19 mouse cellular contexts compared by ENCODE assay signal in the genomic region with DNA sequence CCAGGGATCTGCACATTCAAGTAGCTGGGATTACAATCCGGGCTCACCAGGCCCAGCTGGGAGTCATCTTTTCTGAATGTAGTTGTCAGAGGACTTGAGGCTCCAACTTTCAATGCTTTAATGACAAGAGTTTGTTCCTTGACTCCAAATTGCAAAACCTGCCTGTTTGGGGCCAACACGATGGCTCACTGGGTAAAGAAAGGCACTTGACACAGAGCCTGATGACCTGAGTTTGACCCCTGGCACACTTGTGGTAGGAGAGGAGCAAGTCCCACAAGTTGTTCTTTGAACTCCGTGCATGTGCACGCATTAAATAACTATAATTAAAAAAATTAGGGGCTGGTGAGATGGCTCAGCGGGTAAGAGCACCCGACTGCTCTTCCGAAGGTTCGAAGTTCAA. TPM values are rescaled to one million over a fixed set of nuclear protein-coding genes. Genes with fewer than 3 reads are reported as not detected.
A peak's percentile ranks its signal among the peaks of the same experiment; 100 is the strongest.
DNase-seq lines count a peak whose midpoint lies in the region; ATAC-seq and TF ChIP-seq lines count a peak whose summit lies in the region.
"Had no signal": no experiment of that assay in that cellular context is flagged by ENCODE, and none has a peak within 500 bp of the region (broad histone marks: within the 10 kb centered on the region; RNA-seq: fewer than 3 reads in every experiment).

No protein-coding gene starts in this region.

- peaks cover 17% of the 10 kb centered on the region for H3K36me3 ChIP-seq in liver, adult 2 months (ENCODE audit: control insufficient read depth, insufficient read depth, low read length)
- H3K36me3 ChIP-seq in liver, postnatal 0 days (replicated peaks; ENCODE audit: insufficient read depth, low read length): peaks cover 13% of the 10 kb centered on the region
- H3K36me3 ChIP-seq in forebrain, embryonic 10.5 days (replicated peaks): peaks cover 27% of the 10 kb centered on the region

- H3K4me2 ChIP-seq in liver, postnatal 0 days (ENCODE audit: low read depth, low read length): no peak overlapping the region
- H3K4me2 ChIP-seq: heart, embryonic 12.5 days; hindbrain, embryonic 14.5 days; intestine, embryonic 15.5 days had no signal

- peak; percentile 52 for DNase-seq in adrenal gland, postnatal 14 days
- DNase-seq in adrenal gland, adult 18-20 months (ENCODE audit: low spot score in 2 of 2): no peak
- DNase-seq in liver, adult 2 months (ENCODE audit: extremely low read depth, low read depth, low spot score): peak; percentile 84
- no peak for DNase-seq in liver, postnatal 0 days
- DNase-seq in R1 (ENCODE audit: low read depth, low spot score): peak; percentile 47
- no peak for DNase-seq in forebrain, embryonic 10.5 days (ENCODE audit: extremely low spot score, low spot score)
- DNase-seq in urinary bladder, postnatal 4 days (ENCODE audit: low spot score in 2 of 2): no peak
- DNase-seq: adrenal gland, adult 2 months; cerebellum, adult 2 months; cerebellum, postnatal 10 days; gastrocnemius, postnatal 10 days; heart, adult 2 months had no signal

- H3K4me1 ChIP-seq in liver, adult 2 months (ENCODE audit: control insufficient read depth, insufficient read depth, low read length): peaks cover 1% of the 10 kb centered on the region; the same call in 1 of the 2 replicates
- H3K4me1 ChIP-seq in liver, postnatal 0 days (ENCODE audit: insufficient read depth): 0 out of 2 replicates have a peak, but pooled peaks cover 11% of the 10 kb centered on the region
- H3K4me1 ChIP-seq in forebrain, embryonic 10.5 days: peaks cover 32% of the 10 kb centered on the region

- H3K9ac ChIP-seq in liver, adult 2 months (ENCODE audit: low read depth, low read length): no peak overlapping the region
- H3K9ac ChIP-seq in liver, postnatal 0 days (replicated peaks): no peak overlapping the region
- H3K9ac ChIP-seq: heart, embryonic 12.5 days; hindbrain, embryonic 14.5 days; intestine, embryonic 15.5 days had no signal

- TF ChIP-seq CTCF in liver, adult 2 months (IDR thresholded peaks at IDR 0.05; ENCODE audit: low read depth, low read length): no peak
- TF ChIP-seq CTCF in liver, postnatal 0 days (IDR thresholded peaks at IDR 0.05; ENCODE audit: low read depth): no peak

- no peaks in the 10 kb centered on the region for H3K27me3 ChIP-seq in liver, adult 2 months (ENCODE audit: control insufficient read depth, insufficient read depth, low read length)
- no peaks in the 10 kb centered on the region for H3K27me3 ChIP-seq in liver, postnatal 0 days (ENCODE audit: insufficient read depth, low read length)
- H3K27me3 ChIP-seq in forebrain, embryonic 10.5 days (ENCODE audit: poor library complexity, severe bottlenecking): no peaks in the 10 kb centered on the region
- H3K27me3 ChIP-seq: heart, embryonic 12.5 days; intestine, embryonic 15.5 days had no signal

- no peak for ATAC-seq in liver, postnatal 0 days
- ATAC-seq: forebrain, embryonic 14.5 days; intestine, embryonic 15.5 days had no signal

- H3K27ac ChIP-seq in liver, adult 2 months (replicated peaks; ENCODE audit: insufficient read depth, low read depth, low read length): no peak overlapping the region
- H3K27ac ChIP-seq in liver, postnatal 0 days (ENCODE audit: low read depth): no peak overlapping the region
- no peak overlapping the region for H3K27ac ChIP-seq in forebrain, embryonic 10.5 days
- H3K27ac ChIP-seq: embryonic facial prominence, embryonic 10.5 days; heart, adult 2 months; hindbrain, embryonic 14.5 days; intestine, embryonic 15.5 days had no signal

- no peak for TF ChIP-seq POLR2A in liver, adult 2 months (IDR thresholded peaks at IDR 0.05; ENCODE audit: extremely low read depth, insufficient read depth, low read length)

- no peaks in the 10 kb centered on the region for H3K9me3 ChIP-seq in liver, postnatal 0 days (ENCODE audit: low read length)
- H3K9me3 ChIP-seq in forebrain, embryonic 10.5 days: no peaks in the 10 kb centered on the region
- H3K9me3 ChIP-seq: G1E; hindbrain, embryonic 10.5 days; intestine, embryonic 15.5 days had no signal

- no peak for TF ChIP-seq EP300 in liver, postnatal 0 days (IDR thresholded peaks at IDR 0.05; ENCODE audit: low read depth)

- H3K79me2 ChIP-seq in liver, adult 2 months (ENCODE audit: control insufficient read depth, insufficient read depth, low read length): no peaks in the 10 kb centered on the region

- H3K4me3 ChIP-seq in liver, adult 2 months (ENCODE audit: insufficient read depth, low read depth, low read length): no peak overlapping the region
- H3K4me3 ChIP-seq in liver, postnatal 0 days (ENCODE audit: low read depth, low read length): no peak overlapping the region
- H3K4me3 ChIP-seq in forebrain, embryonic 10.5 days: no peak overlapping the region
- H3K4me3 ChIP-seq: embryonic facial prominence, embryonic 10.5 days; heart, adult 2 months; heart, embryonic 12.5 days; hindbrain, embryonic 10.5 days; intestine, embryonic 15.5 days had no signal

- WGBS in liver, adult 2 months: 74% methylated on average over 8 of the region's 8 CpGs
- WGBS in liver, postnatal 0 days (ENCODE audit: insufficient replicate concordance): 84% methylated on average over 8 of the region's 8 CpGs
- WGBS in forebrain, embryonic 10.5 days: 91% methylated on average over 8 of the region's 8 CpGs

RNA-seq across cellular contexts. Expression of a gene that starts 9.2 kb away (rescaled TPM):
- 4.0 and 11.8 TPM in 2 replicates for total RNA-seq in adrenal gland, postnatal 14 days (2021)
- total RNA-seq in adrenal gland, adult 18-20 months (2021): 1 to 10 TPM; 1.8 to 4.5 TPM
- 1.1 and 2.6 TPM in 2 replicates for total RNA-seq in liver, adult 2 months (2014; rRNA removed)
- 1.4 and 2.3 TPM in 2 replicates for polyA plus RNA-seq in liver, adult 2 months (2012; rRNA removed)
- polyA plus RNA-seq in liver, postnatal 0 days (2015; fragmentation: Nextera tagmentation; extraction: Ambion mirVana): 8.2 and 9.4 TPM in 2 replicates
- polyA plus RNA-seq in forebrain, embryonic 10.5 days (2016; fragmentation: Nextera tagmentation; extraction: Ambion mirVana): 0.97 and 1.0 TPM in 2 replicates

RNA-seq across cellular contexts. Expression of a gene that starts 16.7 kb away (rescaled TPM):
- 37.6 and 47.5 TPM in 2 replicates for total RNA-seq in adrenal gland, postnatal 14 days (2021)
- 10 to 100 TPM; 41.7 to 60.2 TPM for total RNA-seq in adrenal gland, adult 18-20 months (2021)
- total RNA-seq in liver, adult 2 months (2014; rRNA removed): 16.5 and 18.6 TPM in 2 replicates
- 43.7 and 49.6 TPM in 2 replicates for polyA plus RNA-seq in liver, adult 2 months (2012; rRNA removed)
- polyA plus RNA-seq in liver, postnatal 0 days (2015; fragmentation: Nextera tagmentation; extraction: Ambion mirVana): 33.9 and 34.9 TPM in 2 replicates
- 99.5 and 107 TPM in 2 replicates for polyA plus RNA-seq in forebrain, embryonic 10.5 days (2016; fragmentation: Nextera tagmentation; extraction: Ambion mirVana)

RNA-seq across cellular contexts. Expression of a gene that starts 54.2 kb away (rescaled TPM):
- total RNA-seq in adrenal gland, postnatal 14 days (2021): 73.6 and 75.8 TPM in 2 replicates
- 10 to 100 TPM; 61.3 to 65.6 TPM for total RNA-seq in adrenal gland, adult 18-20 months (2021)
- total RNA-seq in liver, adult 2 months (2014; rRNA removed): 11.2 and 12.6 TPM in 2 replicates
- 2.5 and 2.6 TPM in 2 replicates for polyA plus RNA-seq in liver, adult 2 months (2012; rRNA removed)
- 5.6 and 6.1 TPM in 2 replicates for polyA plus RNA-seq in liver, postnatal 0 days (2015; fragmentation: Nextera tagmentation; extraction: Ambion mirVana)
- 16.9 and 18.7 TPM in 2 replicates for polyA plus RNA-seq in forebrain, embryonic 10.5 days (2016; fragmentation: Nextera tagmentation; extraction: Ambion mirVana)

Comparison
In these comparisons a context has a peak if more than half of its experiments do, and no peak if none do; other contexts are left out.
1. DNase-seq: peak in adrenal gland, postnatal 14 days (single experiment), liver, adult 2 months (single experiment) and R1 (single experiment); none in adrenal gland, adult 18-20 months (0 of 2), liver, postnatal 0 days (single experiment), forebrain, embryonic 10.5 days (single experiment) and urinary bladder, postnatal 4 days (0 of 2).